Mouse (Mus musculus): ENCODE measurements around the gene Abat. TPM values are rescaled to one million over a fixed set of nuclear protein-coding genes. Genes with fewer than 3 reads are reported as not detected.

The Abat gene
- polyA plus RNA-seq, 1 experiment = 30.9 TPM

DNA sequence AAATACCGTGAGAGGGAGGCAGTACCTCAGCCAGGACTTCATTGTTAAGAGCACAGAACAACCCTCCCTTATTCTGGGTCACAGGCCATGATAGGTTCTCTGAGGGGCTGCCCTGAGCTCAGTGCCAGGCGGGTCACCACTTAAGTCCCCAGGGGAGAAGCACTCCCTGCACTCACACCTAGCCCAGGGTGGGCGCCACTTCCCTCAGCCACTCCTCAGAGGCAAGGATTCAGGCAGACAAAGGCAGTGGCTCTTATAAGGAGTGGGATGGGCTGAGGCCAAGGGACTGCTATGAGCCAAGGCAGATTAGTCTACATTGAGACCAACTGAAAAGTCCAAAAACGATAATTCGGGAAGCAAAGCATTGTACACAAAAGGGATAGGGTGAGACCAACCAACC lies 152.1 kb downstream of the Abat start:
- 59% methylated on average over 5 of the region's 5 CpGs for WGBS
- no peak for DNase-seq (ENCODE audit: low read depth, low spot score)

- DNase-seq (ENCODE audit: low read depth, low spot score) = no peak
- WGBS = 19% methylated on average over 2 of the region's 2 CpGs
These were observed 153.2 kb downstream of the Abat start for GRCm38 (mm10) chr16:8666452-8666851.

DNA sequence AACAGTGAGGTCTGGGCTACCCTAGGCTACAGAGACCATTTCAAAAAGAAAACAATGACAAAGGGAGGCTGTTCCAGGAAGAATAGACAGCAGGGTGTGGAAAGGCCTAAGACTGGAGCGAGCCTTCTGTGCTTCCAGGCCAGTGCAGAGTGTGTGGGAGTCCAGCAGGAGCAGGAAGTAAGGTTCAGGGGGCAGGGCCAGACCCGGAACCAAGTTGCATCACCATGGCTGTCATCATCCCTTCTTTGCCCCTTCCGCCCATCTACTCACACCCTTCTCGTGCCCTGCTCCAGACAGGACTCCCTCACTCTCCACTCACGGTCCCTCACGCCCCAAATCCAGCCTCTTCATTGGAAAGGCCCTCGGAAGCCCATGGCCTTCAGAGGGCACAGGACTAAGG lies 154.0 kb downstream of the Abat start:
- no peak for DNase-seq (ENCODE audit: low read depth, low spot score)
- WGBS = 49% methylated on average over 7 of the region's 7 CpGs

- DNase-seq (ENCODE audit: low read depth, low spot score) = no peak
- WGBS = 45% methylated on average over 4 of the region's 4 CpGs
These were observed 154.6 kb downstream of the Abat start for GRCm38 (mm10) chr16:8667814-8668213.

DNA sequence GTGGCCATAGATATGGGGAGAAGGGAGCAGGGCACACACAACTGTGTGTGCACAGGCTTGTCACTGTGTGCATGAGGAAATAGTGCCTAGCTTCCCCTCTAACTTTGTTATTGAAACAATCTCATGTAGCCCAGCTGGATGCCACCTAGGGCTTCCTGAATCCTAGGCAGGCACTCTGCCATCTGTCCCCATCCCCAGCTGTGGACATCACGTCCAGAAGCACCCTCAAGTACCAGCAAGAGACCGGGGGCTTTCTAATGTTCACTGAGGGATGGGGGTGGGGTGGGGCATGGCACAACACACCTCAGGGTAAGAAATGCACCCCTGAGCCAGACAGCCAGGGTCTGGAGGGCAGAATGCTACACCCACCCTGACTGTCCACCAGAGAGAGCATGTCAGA lies 155.2 kb downstream of the Abat start:
- DNase-seq (ENCODE audit: low read depth, low spot score) = no peak
- 83% methylated on average over 2 of the region's 2 CpGs for WGBS

DNA sequence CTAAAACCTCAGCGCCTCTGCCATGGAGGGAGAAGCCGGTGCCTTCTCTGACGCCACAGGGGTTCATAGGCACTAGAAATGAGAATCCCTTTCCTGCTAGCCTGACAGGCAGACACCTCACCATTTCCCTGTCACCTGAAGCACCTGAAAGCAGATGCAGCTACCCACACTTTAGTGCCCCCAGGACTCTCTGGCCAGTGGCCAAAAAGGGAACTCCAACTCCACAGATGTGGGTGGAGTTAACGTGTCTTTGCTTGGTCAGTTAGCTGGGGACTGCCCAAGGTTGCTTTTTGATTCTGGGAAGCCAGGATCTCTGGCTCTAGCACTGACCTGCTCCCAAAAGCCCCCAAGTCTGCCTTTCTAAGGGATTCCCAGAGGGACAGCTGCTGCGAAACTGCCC lies 156.2 kb downstream of the Abat start:
- 71% methylated on average over 5 of the region's 5 CpGs for WGBS
- DNase-seq (ENCODE audit: low read depth, low spot score) = no peak

DNA sequence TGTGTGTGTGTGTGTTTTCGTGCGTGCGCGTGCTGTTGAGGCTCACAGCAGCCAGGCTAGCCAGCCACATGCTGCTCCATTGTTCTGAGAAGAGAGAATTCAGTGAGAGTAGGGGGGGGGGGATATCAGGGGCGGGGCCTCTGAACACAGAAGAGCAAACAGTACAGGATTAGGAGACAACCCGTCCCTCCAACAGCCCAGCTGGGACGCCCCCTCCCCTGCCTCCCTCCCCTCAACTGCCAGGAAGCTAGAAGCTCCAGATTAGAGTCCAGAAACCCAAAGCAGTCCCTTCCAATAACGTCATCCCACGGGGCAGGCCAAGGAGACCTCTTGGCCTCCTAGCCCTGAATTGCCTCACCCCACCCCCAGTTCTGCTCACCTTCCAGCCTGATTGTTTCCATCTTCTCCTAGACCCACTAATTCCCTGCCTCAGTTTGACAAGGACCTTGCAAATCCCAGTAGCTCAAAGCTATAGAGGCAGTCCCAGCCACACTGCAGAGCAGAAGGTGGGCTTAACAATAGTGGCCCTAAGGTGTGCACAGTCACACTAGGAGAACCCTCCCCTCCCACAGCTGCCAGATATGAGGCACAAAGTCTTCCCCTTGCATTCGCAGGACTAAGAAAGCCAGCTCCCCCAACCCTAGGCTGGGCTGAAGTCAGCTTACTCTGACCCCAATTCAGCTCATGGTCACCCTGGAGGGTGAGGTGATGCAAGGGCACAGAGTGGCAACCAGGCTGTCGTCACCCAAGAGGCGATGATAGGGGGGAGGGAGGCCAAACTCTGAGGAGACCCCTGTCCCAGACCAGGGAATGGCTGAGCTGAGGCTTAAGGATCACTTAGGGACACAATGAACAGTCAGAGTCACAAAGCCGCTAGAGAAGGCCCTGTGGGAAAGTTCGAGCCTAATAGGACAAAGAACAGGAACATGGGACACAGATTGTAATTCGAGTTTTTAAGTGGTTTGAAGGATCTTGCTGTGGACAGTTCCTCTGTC lies 157.1 kb downstream of the Abat start:
- no peak for DNase-seq (ENCODE audit: low read depth, low spot score)
- WGBS = 19% methylated on average over 14 of the region's 15 CpGs

Other genes starting within 250 kb of the Abat start
- gene Tmem114, start 88.3 kb upstream of the Abat start, polyA plus RNA-seq (2012; rRNA removed) = 0.07 TPM in 1 of 2 replicates, not detected in the other
- 10.4 and 12.2 TPM in 2 replicates for gene Mettl22, start 42.6 kb upstream of the Abat start, polyA plus RNA-seq (2012; rRNA removed)
- 241 and 248 TPM in 2 replicates for gene Pmm2, start 124.2 kb downstream of the Abat start, polyA plus RNA-seq (2012; rRNA removed)
- 11.7 and 16.1 TPM in 2 replicates for gene Tmem186, start 124.3 kb downstream of the Abat start, polyA plus RNA-seq (2012; rRNA removed)
- gene Carhsp1, start 158.7 kb downstream of the Abat start, polyA plus RNA-seq (2012; rRNA removed) = 62.6 and 66.7 TPM in 2 replicates
- 0.26 TPM in 1 of 2 replicates, not detected in the other for gene Gm5767, start 167.3 kb downstream of the Abat start, polyA plus RNA-seq (2012; rRNA removed)

Measured in large intestine, adult 2 months (tissue).